Mouse (Mus musculus) liver, embryonic 13.5 days (tissue): Measurements from ENCODE around the gene Tepp. TPM values are rescaled to one million over a fixed set of nuclear protein-coding genes. Genes with fewer than 3 reads are reported as not detected.

ENCODE experiments used
- ATAC-seq: fragments of 200-750 bp; cut with Nextera tagmentation; 2 replicates; pipeline ENCODE4 v1.8.0; 2017; ENCODE audit warnings: low read depth, mild to moderate bottlenecking, moderate number of reproducible peaks, moderate library complexity
- DNase-seq: peaks from one replicate; pipeline ENCODE4 v3.0.0; 2022
- H3K27ac ChIP-seq: fragments of 300-500 bp; sonication (generic); 2 replicates; pipeline ENCODE4 v1.5.1; 2015; ENCODE audit warnings: moderate library complexity, mild to moderate bottlenecking, inconsistent platforms
- H3K27me3 ChIP-seq: fragments of 300-500 bp; sonication (generic); 2 replicates; pipeline ENCODE4 v1.6.1; 2015; ENCODE audit warnings: mild to moderate bottlenecking, inconsistent platforms
- H3K36me3 ChIP-seq: fragments of 300-500 bp; sonication (generic); 2 replicates; pipeline ENCODE4 v1.6.1; 2015; ENCODE audit warnings: mild to moderate bottlenecking, inconsistent platforms
- H3K4me1 ChIP-seq: fragments of 300-500 bp; sonication (generic); replicated peaks from 2 replicates; pipeline ENCODE4 v1.6.1; 2015; ENCODE audit warnings: inconsistent platforms
- H3K4me2 ChIP-seq: fragments of 300-500 bp; sonication (generic); 2 replicates; pipeline ENCODE4 v1.6.1; 2015; ENCODE audit warnings: inconsistent platforms, mild to moderate bottlenecking, moderate library complexity
- H3K4me3 ChIP-seq: fragments of 300-500 bp; sonication (generic); replicated peaks from 2 replicates; pipeline ENCODE4 v1.5.1; 2015; ENCODE audit warnings: mild to moderate bottlenecking, inconsistent platforms
- H3K9ac ChIP-seq: fragments of 300-500 bp; sonication (generic); 2 replicates; pipeline ENCODE4 v1.6.1; 2015; ENCODE audit warnings: mild to moderate bottlenecking, inconsistent platforms
- H3K9me3 ChIP-seq: fragments of 300-500 bp; sonication (generic); replicated peaks from 2 replicates; pipeline ENCODE4 v1.6.1; 2016; ENCODE audit warnings: inconsistent platforms
- WGBS: fragments of 180-500 bp; shearing (Covaris S2); methylation state at CpG from one replicate; pipeline ENCODE4 v1.1.7; 2015; ENCODE audit not compliant: insufficient replicate concordance; 5-methylcytosine and 5-hydroxymethylcytosine counted together
- polyA plus RNA-seq: library from polyadenylated mRNA; unstranded; fragments of >200 nt; fragmentation: Nextera tagmentation; extraction: Ambion mirVana; gene quantifications from 2 replicates; pipeline ENCODE4 v1.2.1, GENCODE M21; 2015

The Tepp gene
- polyA plus RNA-seq, 1 experiment from 2014 or later = not detected

DNA sequence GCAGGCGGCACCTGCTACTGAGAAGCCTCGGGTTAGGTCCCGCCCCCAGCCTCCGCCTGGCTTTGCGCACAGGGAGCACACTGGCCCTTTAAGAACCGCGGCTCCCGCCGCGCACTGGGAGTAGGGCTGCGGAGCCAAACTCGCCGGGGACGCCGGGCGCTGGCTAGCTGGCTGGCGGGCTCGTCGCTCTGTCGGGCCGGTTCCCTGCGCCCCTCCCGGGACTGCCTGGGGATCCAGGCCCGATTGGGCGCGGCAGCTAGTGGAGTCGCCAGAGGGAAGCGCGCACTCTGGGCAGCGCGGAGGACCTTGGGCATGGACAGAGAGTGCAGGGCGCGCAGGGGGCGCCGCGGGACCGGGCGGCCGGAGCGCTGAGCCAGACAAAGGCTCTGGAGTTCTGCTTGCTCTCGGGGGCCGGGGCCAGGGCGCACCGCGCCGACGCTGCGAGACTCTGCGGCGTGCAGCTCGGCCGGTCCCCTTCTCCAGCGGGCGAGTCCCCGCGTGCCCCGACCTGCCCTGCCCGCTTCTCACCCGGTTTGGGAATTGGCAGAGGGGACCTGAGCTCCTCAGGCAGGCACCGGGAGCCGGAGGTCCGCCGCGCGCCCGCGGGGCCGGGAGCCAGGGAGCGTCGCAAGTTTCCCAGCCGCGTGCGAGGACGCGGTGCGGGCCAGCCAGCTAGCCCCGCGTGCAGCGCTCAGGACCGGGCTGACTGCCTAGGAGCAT is 41.9 kb downstream of the Tepp start, which contains the start of gene Mmp15:
Gene Mmp15, plus strand, starts transcription at position 118 of the 720 bp plus-strand sequence.
- no peak within 1 kb of the TSS for H3K27ac ChIP-seq
- ATAC-seq = peak; percentile 53

GRCm38 (mm10) chr8:95352871-95353866 is 42.8 kb downstream of the Tepp start:
- Histone ChIP-seq H3K27ac (no peak overlapping the region), H3K4me1 (peaks cover 13% of the 10 kb centered on the region), H3K4me3 (peak overlapping the region; percentile 59), H3K9ac (peak overlapping the region; percentile 49), H3K36me3 (no peaks in the 10 kb centered on the region), H3K27me3 (peaks cover 84% of the 10 kb centered on the region), H3K9me3 (no peaks in the 10 kb centered on the region), H3K4me2 (peak overlapping the region; percentile 70)
- DNase-seq = no peak
- WGBS = 5% methylated on average over 62 of the region's 62 CpGs
- peak; percentile 52; the same call in 1 of the 2 replicates for ATAC-seq

More for the DNA sequence above, 41.9 kb downstream of the Tepp start, which contains the start of gene Mmp15:
- peak within 1 kb of the TSS; percentile 59 for H3K4me3 ChIP-seq
- peaks cover 88% of the 10 kb centered on the region for H3K27me3 ChIP-seq
- H3K4me2 ChIP-seq = peak within 1 kb of the TSS; percentile 70
- H3K36me3 ChIP-seq = no peaks in the 10 kb centered on the region
- H3K9ac ChIP-seq = peak within 1 kb of the TSS; percentile 49
- no peaks in the 10 kb centered on the region for H3K9me3 ChIP-seq
- 1% methylated on average over 71 of the region's 80 CpGs for WGBS
- DNase-seq = no peak
- H3K4me1 ChIP-seq = peaks cover 13% of the 10 kb centered on the region; the same call in 1 of the 2 replicates

DNA sequence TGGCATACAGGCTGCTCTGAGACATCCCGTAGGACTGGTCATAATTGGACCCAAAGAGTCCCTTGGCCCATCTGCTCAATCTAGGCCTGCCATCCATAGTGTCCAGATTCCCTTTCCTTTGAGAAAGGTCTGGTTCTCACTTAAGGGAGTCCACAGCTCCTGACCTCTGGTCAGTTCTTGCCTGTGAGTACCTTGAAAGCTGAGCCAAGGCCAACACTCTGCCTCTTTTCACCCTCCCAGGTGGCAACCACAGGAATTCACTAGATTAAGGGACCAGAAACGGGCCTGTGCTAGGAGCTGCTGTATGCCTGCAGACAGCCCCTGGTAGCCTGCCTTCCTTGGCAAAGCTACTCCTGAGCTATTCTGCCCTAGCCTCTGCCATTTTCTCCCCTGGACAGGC is 44.2 kb downstream of the Tepp start:
- DNase-seq = no peak
- Histone ChIP-seq H3K27me3 (peaks cover 71% of the 10 kb centered on the region), H3K4me2 (no peak overlapping the region), H3K9ac (no peak overlapping the region), H3K4me1 (peaks cover 26% of the 10 kb centered on the region), H3K27ac (no peak overlapping the region), H3K36me3 (no peaks in the 10 kb centered on the region), H3K4me3 (no peak overlapping the region), H3K9me3 (no peaks in the 10 kb centered on the region)
- ATAC-seq = no peak
- 77% methylated on average over 2 of the region's 2 CpGs for WGBS

GRCm38 (mm10) chr8:95358550-95359411 is 48.4 kb downstream of the Tepp start:
- Histone ChIP-seq H3K27me3 (peaks cover 30% of the 10 kb centered on the region), H3K27ac (no peak overlapping the region), H3K4me1 (peaks cover 39% of the 10 kb centered on the region), H3K9ac (no peak overlapping the region), H3K36me3 (no peaks in the 10 kb centered on the region), H3K4me2 (no peak overlapping the region), H3K4me3 (no peak overlapping the region), H3K9me3 (no peaks in the 10 kb centered on the region)
- WGBS = 41% methylated on average over 8 of the region's 8 CpGs
- ATAC-seq = no peak
- DNase-seq = no peak

DNA sequence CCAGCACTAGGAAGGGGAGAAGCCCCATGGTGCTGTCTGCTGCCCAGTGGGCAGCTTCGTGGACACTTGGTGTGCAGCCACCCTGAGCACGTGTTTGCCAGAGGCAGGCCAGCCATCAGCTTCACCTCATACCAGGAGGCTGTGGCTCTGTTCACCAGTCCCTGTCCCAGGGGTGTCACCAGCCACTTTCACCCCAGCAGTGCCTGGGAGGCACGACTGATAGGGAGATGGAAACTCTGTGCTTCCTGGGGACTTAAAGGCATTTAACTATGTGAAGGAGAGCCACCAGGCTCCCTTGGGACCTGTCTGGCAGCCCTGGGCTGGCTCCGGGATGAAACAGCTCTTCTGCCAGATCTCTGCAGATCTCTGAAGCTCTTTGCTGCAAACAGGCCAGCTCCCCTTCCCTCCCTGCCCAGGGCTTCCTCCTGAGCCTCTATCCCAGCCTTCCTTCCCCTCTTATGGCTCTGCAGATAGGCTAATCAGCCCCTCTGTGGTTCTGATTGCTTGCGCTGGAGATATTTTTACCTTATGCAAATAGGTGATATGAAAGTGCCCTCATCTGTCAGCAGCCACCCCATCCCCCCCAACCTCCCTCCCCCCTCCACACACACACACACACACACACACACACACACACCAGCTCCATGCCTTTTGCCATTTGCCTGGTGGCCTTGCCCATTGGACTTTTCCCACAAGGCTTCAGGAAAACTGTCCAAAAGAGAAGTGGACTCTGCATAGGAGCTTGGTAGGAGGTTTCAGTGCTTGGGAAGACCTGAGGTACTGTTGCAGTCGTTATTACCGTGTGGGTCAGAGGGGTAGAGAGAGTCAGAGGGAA is 50.0 kb downstream of the Tepp start:
- Histone ChIP-seq H3K27me3 (peaks cover 14% of the 10 kb centered on the region), H3K4me2 (peak overlapping the region; percentile 34), H3K9me3 (no peaks in the 10 kb centered on the region), H3K36me3 (no peaks in the 10 kb centered on the region), H3K4me3 (no peak overlapping the region), H3K27ac (0 out of 2 replicates have a peak overlapping the region, but pooled peaks have one; percentile 39), H3K9ac (peak overlapping the region; percentile 51), H3K4me1 (peaks cover 39% of the 10 kb centered on the region)
- DNase-seq = no peak
- ATAC-seq = peak; percentile 85
- 19% methylated on average over 7 of the region's 7 CpGs for WGBS

DNA sequence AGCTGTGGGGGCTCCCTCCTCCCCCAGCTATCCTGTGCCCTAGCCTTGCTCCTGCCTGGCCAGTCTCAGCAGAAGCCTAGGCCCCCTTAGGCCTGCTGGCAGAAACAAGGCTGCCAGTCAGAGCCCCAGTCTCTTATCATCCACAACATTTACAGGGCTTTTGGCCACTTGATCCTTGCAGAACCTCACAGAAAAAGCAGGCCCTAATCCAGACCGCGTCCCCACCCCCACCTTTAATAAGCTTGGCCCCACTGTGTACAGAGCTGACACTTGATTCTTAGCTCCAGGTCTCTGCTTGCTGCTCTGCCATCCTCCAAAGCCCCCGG is 50.6 kb downstream of the Tepp start:
- H3K36me3 ChIP-seq = no peaks in the 10 kb centered on the region
- WGBS = 40% methylated on average over 3 of the region's 3 CpGs
- H3K9me3 ChIP-seq = no peaks in the 10 kb centered on the region
- peak overlapping the region; percentile 34 for H3K4me2 ChIP-seq
- no peak overlapping the region for H3K4me3 ChIP-seq
- ATAC-seq = peak; percentile 61
- H3K27ac ChIP-seq = 0 out of 2 replicates have a peak overlapping the region, but pooled peaks have one; percentile 39
- peaks cover 42% of the 10 kb centered on the region for H3K4me1 ChIP-seq
- H3K9ac ChIP-seq = peak overlapping the region; percentile 51
- peaks cover 8% of the 10 kb centered on the region for H3K27me3 ChIP-seq
- DNase-seq = no peak

DNA sequence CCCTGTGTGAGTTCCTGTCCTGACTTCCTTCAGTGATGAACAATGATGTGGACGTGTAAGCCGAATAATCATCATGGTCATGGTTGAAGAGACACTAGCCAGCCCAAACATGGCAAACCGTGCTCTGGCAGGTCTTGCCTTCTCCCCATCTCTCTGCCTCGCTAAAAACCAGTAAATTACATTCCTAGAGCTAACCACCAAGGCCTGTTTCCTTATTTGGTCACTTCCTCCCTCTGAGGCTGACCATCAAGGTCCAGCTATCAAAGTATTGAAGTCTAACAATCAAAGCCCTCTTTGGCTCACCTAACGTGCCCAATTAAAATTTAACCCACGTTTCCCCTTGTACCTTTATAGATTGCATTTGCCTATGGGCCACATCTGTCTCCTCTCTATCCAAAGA is 51.9 kb downstream of the Tepp start:
- H3K9me3 ChIP-seq = no peaks in the 10 kb centered on the region
- H3K27me3 ChIP-seq = no peaks in the 10 kb centered on the region
- H3K9ac ChIP-seq = no peak overlapping the region
- H3K4me3 ChIP-seq = no peak overlapping the region
- H3K4me1 ChIP-seq = peaks cover 52% of the 10 kb centered on the region
- no peak overlapping the region for H3K27ac ChIP-seq
- DNase-seq = no peak
- no peak overlapping the region for H3K4me2 ChIP-seq
- H3K36me3 ChIP-seq = no peaks in the 10 kb centered on the region
- no peak for ATAC-seq
- WGBS = 52% methylated on average over 6 of the region's 6 CpGs

- DNase-seq = no peak
- Histone ChIP-seq H3K9ac (no peak overlapping the region), H3K4me2 (no peak overlapping the region), H3K9me3 (no peaks in the 10 kb centered on the region), H3K27me3 (no peaks in the 10 kb centered on the region), H3K36me3 (no peaks in the 10 kb centered on the region), H3K4me3 (no peak overlapping the region), H3K4me1 (peaks cover 56% of the 10 kb centered on the region), H3K27ac (no peak overlapping the region)
- WGBS = 83% methylated on average over 2 of the region's 2 CpGs
- no peak for ATAC-seq
These were observed 53.5 kb downstream of the Tepp start for GRCm38 (mm10) chr8:95363849-95364248.

GRCm38 (mm10) chr8:95369581-95370326 is 59.4 kb downstream of the Tepp start:
- Histone ChIP-seq H3K4me3 (peak overlapping the region; percentile 21; the same call in 1 of the 2 replicates), H3K27me3 (no peaks in the 10 kb centered on the region), H3K4me2 (peak overlapping the region; percentile 40), H3K9me3 (no peaks in the 10 kb centered on the region), H3K27ac (no peak overlapping the region), H3K9ac (no peak overlapping the region), H3K4me1 (peaks cover 36% of the 10 kb centered on the region), H3K36me3 (no peaks in the 10 kb centered on the region)
- 48% methylated on average over 20 of the region's 20 CpGs for WGBS
- DNase-seq = no peak
- peak; percentile 49 for ATAC-seq
